Mouse (Mus musculus) activated CD4-positive, CD25-positive, alpha-beta regulatory T cell (primary cell): Measurements from ENCODE around the gene Gm16442. TPM values are rescaled to one million over a fixed set of nuclear protein-coding genes. Genes with fewer than 3 reads are reported as not detected.

ENCODE experiments used
- polyA plus RNA-seq, 2 experiments: library from polyadenylated mRNA; unstranded; fragments of 100-300 nt; shearing (Covaris generic); gene quantifications; one replicate each; pipeline ENCODE4 v1.2.1; 2017

The Gm16442 gene
- polyA plus RNA-seq: not detected

DNA sequence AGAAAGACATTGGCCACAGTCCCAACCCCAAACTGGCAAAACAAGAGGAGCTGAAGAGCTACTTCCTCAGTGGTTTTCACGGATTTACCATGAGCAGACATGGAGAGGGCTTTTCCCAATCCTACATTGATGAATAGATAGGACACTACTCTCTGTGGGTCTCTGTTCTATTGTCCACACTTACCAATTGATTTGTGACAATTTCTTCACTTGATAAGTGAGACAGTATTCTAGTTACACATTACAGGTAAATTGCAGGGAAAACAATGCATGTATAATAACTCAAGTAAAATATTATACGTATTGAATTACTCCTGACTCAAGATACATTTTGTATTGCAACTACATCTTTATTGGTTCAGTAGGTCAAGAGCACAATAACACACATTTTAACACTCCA is at the start of gene Gm16442:
Gene Gm16442 (minus strand): TSS at position 101 of the 400 bp plus-strand sequence.

DNA sequence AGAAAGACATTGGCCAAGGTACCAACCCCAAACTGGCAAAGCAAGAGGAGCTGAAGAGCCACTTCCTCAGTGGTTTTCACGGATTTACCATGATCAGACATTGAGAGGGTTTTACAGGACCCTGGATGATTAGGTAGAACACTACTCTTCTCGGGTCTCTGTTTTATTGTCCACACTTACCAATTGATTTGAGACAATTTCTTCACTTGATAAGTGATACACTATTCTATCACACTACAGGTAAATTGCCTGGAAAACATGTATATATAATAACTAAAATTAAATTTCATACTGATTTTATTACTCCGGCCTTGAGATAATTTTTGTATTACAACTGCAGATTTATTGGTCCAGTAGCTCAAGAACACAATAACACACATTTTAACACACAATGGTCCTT is 45.9 kb upstream of the Gm16442 start, which contains the start of gene Vmn1r94:
Gene Vmn1r94 (minus strand): TSS at position 101 of the 400 bp plus-strand sequence.

GRCm38 (mm10) chr7:20138988-20139387 is 16.6 kb upstream of the Gm16442 start, which contains the start of gene Vmn1r93:
Vmn1r93 (minus strand) TSS chr7:20139088.

DNA sequence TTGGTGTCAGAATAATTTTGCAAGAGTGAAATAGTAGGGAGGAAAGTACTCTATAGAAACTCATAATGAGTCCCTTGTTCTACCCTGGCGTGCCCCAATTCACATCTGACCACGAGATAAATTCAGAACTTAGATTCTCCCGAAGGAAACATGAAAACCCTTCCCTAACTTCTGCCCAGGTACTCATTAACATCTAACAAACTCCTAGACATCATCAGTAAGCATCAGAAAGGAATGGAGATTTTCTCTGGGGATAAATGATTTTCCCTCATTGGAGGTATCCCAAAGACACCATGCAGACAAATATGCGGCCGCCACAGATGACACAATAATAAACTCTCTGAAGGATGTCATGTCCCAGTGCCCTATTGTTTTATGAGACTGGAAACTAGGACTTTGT is 23.0 kb downstream of the Gm16442 start, which contains the start of gene Vmn1r91:
Gene Vmn1r91 (plus strand): TSS at position 301 of the 400 bp plus-strand sequence.

Other genes starting within 250 kb of the Gm16442 start
- not detected for gene Ceacam19, start 234.6 kb downstream of the Gm16442 start, polyA plus RNA-seq
- gene Pvr, start 201.4 kb downstream of the Gm16442 start, polyA plus RNA-seq: 10 to 100 TPM; 31.2 to 36.7 TPM
- gene Igsf23, start 171.8 kb downstream of the Gm16442 start, polyA plus RNA-seq: 10 to 100 TPM; 33.0 to 37.6 TPM
- gene Ceacam20, start 157.2 kb downstream of the Gm16442 start, polyA plus RNA-seq: not detected
- under 1 TPM in 1 of 2 experiments, not detected in 1; 0.44 TPM for gene Nlrp9b, start 131.1 kb downstream of the Gm16442 start, polyA plus RNA-seq
- gene Vmn1r91, start 22.9 kb downstream of the Gm16442 start, polyA plus RNA-seq: under 1 TPM; 0.11 to 0.22 TPM
- gene Vmn1r93, start 16.5 kb upstream of the Gm16442 start, polyA plus RNA-seq: not detected
- gene Vmn1r94, start 45.8 kb upstream of the Gm16442 start, polyA plus RNA-seq: not detected
- gene Vmn1r95, start 71.1 kb upstream of the Gm16442 start, polyA plus RNA-seq: not detected
- gene Gm6164, start 83.0 kb upstream of the Gm16442 start, polyA plus RNA-seq: not detected
- not detected for gene Gm4498, start 111.2 kb upstream of the Gm16442 start, polyA plus RNA-seq
- gene Gm5890, start 140.3 kb upstream of the Gm16442 start, polyA plus RNA-seq: under 1 TPM in 1 of 2 experiments, not detected in 1; 0.36 TPM
- not detected for gene Gm4133, start 211.5 kb upstream of the Gm16442 start, polyA plus RNA-seq